Mouse (Mus musculus) limb, embryonic 10.5 days (tissue): Measurements from ENCODE around the gene Arf1. TPM values are rescaled to one million over a fixed set of nuclear protein-coding genes. Genes with fewer than 3 reads are reported as not detected.

ENCODE experiments used
- DNase-seq: peaks from one replicate; pipeline ENCODE4 v3.0.0-alpha.2; 2017; ENCODE audit warnings: low spot score
- H3K27ac ChIP-seq: fragments of 300-500 bp; sonication (generic); 2 replicates; pipeline ENCODE4 v1.5.1; 2016; ENCODE audit warnings: mild to moderate bottlenecking
- H3K27me3 ChIP-seq: fragments of 300-500 bp; sonication (generic); 2 replicates; pipeline ENCODE4 v1.6.1; 2016; ENCODE audit warnings: low read depth, mild to moderate bottlenecking; ENCODE audit not compliant: poor library complexity, severe bottlenecking
- H3K36me3 ChIP-seq: fragments of 300-500 bp; sonication (generic); 2 replicates; pipeline ENCODE4 v1.6.1; 2016; ENCODE audit warnings: mild to moderate bottlenecking, moderate library complexity
- H3K4me1 ChIP-seq: fragments of 300-500 bp; sonication (generic); 2 replicates; pipeline ENCODE4 v1.6.1; 2016
- H3K4me3 ChIP-seq: fragments of 300-500 bp; sonication (generic); 2 replicates; pipeline ENCODE4 v1.5.1; 2016; ENCODE audit warnings: mild to moderate bottlenecking, moderate library complexity
- H3K9me3 ChIP-seq: fragments of 300-500 bp; sonication (generic); replicated peaks from 2 replicates; pipeline ENCODE4 v1.6.1; 2016; ENCODE audit warnings: mild to moderate bottlenecking
- WGBS: fragments of 180-500 bp; shearing (Covaris S2); methylation state at CpG from one replicate; pipeline ENCODE4 v1.1.7; 2016; 5-methylcytosine and 5-hydroxymethylcytosine counted together
- polyA plus RNA-seq: library from polyadenylated mRNA; unstranded; fragments of >200 nt; fragmentation: Nextera tagmentation; extraction: Ambion mirVana; gene quantifications from 2 replicates; pipeline ENCODE4 v1.2.1, GENCODE M21; 2016

Gene Arf1
- polyA plus RNA-seq, 1 experiment from 2014 or later = 692 TPM

DNA sequence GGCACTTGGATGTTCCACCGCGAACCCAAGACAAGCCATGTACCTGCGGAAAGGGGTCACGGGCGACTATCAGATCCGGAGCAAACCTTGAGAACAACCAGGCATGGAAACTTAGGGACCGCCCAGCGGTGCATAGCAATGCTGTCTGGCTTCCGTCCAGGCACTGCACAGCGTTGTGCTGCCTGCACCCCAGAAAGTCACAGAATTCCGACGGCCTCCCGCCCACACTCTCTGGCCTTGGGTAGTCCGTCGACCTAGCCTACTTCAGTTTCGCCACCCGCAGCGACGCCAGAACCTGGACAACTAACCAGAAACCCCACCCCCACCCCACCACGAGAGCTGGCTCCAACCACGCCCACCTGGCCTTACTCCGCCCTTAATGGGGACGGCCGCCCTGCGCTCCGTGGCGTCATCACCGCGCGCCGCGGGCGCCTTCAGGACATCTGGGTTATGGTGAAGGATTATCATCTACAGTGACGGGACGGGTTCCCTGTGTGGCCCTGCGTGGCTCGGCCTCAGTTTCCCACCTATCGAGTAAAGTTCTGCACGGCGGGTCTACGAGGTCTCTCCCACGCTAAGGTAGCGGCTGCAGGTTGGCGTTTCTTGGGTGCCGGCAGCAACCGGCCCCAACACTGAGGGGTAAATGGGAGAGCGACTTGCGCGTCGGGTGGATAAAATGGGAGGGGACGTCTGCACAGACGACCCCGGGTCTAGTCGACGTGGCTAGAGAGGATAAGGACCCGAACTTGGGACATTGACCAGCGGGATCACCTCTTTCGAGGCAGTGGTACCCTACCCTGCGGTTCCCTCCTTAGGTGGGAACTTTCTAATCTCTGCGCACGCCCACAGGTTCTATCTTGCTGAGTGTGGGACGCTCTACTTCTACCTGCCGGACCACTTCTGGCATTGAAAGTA lies 25.7 kb downstream of the Arf1 start, which contains the start of gene Mrpl55:
TSS of gene Mrpl55 (plus strand) at position 406 of the 915 bp plus-strand sequence.
- Histone ChIP-seq H3K36me3 (peaks cover 57% of the 10 kb centered on the region), H3K27ac (peak within 1 kb of the TSS; percentile 87), H3K4me1 (peaks cover 16% of the 10 kb centered on the region), H3K4me3 (peak within 1 kb of the TSS; percentile 81), H3K9me3 (no peaks in the 10 kb centered on the region), H3K27me3 (no peaks in the 10 kb centered on the region)
- under 1% methylated on average over 63 of the region's 63 CpGs for WGBS
- DNase-seq = peak; percentile 98

- Histone ChIP-seq H3K27ac (peak overlapping the region; percentile 87), H3K9me3 (no peaks in the 10 kb centered on the region), H3K27me3 (no peaks in the 10 kb centered on the region), H3K4me3 (peak overlapping the region; percentile 81), H3K36me3 (peaks cover 48% of the 10 kb centered on the region), H3K4me1 (peaks cover 16% of the 10 kb centered on the region)
- DNase-seq = no peak
- 35% methylated on average over 16 of the region's 16 CpGs for WGBS
Observed at GRCm38 (mm10) chr11:59201216-59202002, 26.7 kb downstream of the Arf1 start.

- no peak for DNase-seq
- no peak overlapping the region for H3K27ac ChIP-seq
Observed at GRCm38 (mm10) chr11:59196230-59196629, 31.8 kb downstream of the Arf1 start.

DNA sequence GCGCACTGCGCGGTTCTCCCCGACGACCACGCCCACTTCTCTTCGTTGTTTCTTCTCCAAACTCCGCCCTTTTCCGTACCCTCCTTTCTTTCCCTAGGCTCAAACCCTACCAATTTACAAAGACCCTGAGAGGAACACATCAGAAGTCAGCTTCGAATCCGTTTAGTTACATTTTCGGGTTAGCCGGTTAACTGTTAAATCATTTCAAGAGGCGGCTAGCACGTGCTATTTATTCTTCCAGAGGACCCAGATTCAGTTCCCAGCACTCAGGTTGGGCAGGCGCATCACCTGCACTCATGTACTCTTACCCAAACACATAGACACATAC lies 36.0 kb downstream of the Arf1 start, which contains the start of gene Guk1:
TSS of gene Guk1 (minus strand) at position 154 of the 328 bp plus-strand sequence.
- H3K4me1 ChIP-seq = peaks cover 14% of the 10 kb centered on the region
- 5% methylated on average over 16 of the region's 16 CpGs for WGBS
- no peaks in the 10 kb centered on the region for H3K9me3 ChIP-seq
- H3K36me3 ChIP-seq = no peaks in the 10 kb centered on the region
- peak within 1 kb of the TSS; percentile 63 for H3K4me3 ChIP-seq
- peak within 1 kb of the TSS; percentile 84 for H3K27ac ChIP-seq
- DNase-seq = no peak
- no peaks in the 10 kb centered on the region for H3K27me3 ChIP-seq

More at GRCm38 (mm10) chr11:59196230-59196629, 31.8 kb downstream of the Arf1 start:
- H3K4me1 ChIP-seq = peaks cover 4% of the 10 kb centered on the region
- H3K27me3 ChIP-seq = no peaks in the 10 kb centered on the region
- no peaks in the 10 kb centered on the region for H3K9me3 ChIP-seq
- no peak overlapping the region for H3K4me3 ChIP-seq
- H3K36me3 ChIP-seq = peaks cover 22% of the 10 kb centered on the region

DNA sequence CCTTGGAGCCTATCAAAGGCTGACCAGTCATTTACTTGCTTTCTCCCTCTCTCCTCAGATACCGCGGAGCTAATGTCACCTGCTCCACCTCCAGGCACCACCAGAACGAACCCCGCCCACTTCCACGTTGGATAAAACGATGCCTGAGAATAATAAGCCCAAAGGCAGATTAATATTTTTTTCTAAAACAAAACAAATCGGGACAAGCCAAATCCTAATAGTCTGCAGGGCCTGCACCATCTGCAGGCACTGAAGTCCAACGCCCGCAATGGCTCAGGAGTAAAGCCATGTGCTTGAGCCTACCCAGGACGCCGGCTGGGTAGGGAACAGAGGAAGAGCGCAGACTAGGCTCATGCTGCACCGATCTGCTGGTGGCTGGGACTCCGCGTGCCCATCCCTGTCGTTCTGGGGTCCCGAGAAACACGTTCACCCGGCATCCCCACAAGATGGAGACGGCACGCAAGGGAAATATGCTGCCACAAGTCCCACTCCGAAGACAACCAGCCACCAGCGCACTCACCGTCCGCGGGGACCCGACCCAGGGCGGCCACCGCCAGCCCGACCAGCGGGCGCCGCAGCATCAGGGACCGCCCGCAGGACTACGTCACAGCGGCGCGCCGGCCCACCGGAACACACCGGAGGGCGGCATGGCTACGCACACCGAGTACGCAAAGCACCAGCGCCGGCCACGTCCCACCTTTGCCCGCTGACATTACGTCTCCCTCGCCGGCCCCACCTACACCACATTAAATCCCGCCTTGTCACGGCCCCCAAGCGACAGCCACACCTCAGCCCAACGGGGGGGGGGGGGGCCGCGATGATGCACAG lies 36.6 kb downstream of the Arf1 start:
- under 1% methylated on average over 58 of the region's 59 CpGs for WGBS
- no peaks in the 10 kb centered on the region for H3K27me3 ChIP-seq
- peaks cover 14% of the 10 kb centered on the region for H3K4me1 ChIP-seq
- peak overlapping the region; percentile 63 for H3K4me3 ChIP-seq
- peaks cover 3% of the 10 kb centered on the region for H3K36me3 ChIP-seq
- H3K27ac ChIP-seq = peak overlapping the region; percentile 84
- H3K9me3 ChIP-seq = no peaks in the 10 kb centered on the region
- peak; percentile 91 for DNase-seq

DNA sequence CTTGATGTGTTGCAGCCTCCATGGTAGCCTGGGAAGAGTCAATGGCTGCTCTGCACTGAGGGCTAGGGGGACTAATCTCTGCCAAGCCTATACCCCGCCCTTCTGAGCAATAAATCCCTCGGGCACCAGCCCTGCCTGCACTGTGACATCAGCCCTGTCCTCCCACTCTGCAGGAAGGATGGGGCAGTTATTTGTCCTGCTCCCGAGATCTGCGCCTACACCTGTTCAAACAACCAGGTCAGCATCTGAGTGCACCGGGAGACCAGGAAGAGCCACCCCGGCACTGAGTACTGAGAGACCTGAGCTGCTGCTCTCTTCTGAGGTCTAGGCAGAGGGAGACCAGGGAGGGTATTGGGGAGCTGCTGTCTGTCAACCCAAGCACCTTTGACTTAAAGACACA lies 40.4 kb downstream of the Arf1 start:
- Histone ChIP-seq H3K36me3 (peaks cover 41% of the 10 kb centered on the region), H3K4me1 (peaks cover 14% of the 10 kb centered on the region), H3K27ac (no peak overlapping the region), H3K27me3 (no peaks in the 10 kb centered on the region), H3K4me3 (no peak overlapping the region), H3K9me3 (no peaks in the 10 kb centered on the region)
- WGBS = 84% methylated on average over 6 of the region's 6 CpGs
- no peak for DNase-seq

- H3K4me3 ChIP-seq = no peak overlapping the region
- DNase-seq = no peak
- H3K36me3 ChIP-seq = peaks cover 46% of the 10 kb centered on the region
- H3K27ac ChIP-seq = no peak overlapping the region
- 82% methylated on average over 5 of the region's 5 CpGs for WGBS
- 0 out of 2 replicates have a peak, but pooled peaks cover 7% of the 10 kb centered on the region for H3K4me1 ChIP-seq
- H3K9me3 ChIP-seq = no peaks in the 10 kb centered on the region
- peaks cover 2% of the 10 kb centered on the region; the same call in 1 of the 2 replicates for H3K27me3 ChIP-seq
Observed at GRCm38 (mm10) chr11:59185490-59185889, 42.6 kb downstream of the Arf1 start.

DNA sequence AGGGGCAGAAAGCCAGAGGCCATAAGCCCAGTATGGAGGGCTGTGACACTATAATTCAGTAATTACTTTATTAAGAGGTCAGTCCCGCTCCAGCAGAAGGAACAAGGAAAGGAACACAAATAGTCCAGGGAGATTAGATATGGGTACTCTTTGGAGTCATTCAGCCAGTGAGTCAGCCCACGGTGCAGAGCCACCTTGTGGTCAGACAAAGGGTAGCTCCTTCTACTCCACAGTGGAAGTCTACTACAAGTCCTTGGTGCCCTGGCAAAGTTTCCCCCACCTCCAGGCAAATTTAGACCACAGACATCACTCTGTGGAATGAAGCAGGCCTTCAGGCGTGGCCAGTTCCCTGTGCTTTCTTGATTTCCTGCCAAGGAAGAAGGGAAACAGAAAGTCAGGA lies 44.2 kb downstream of the Arf1 start:
- no peaks in the 10 kb centered on the region for H3K9me3 ChIP-seq
- H3K4me1 ChIP-seq = 0 out of 2 replicates have a peak, but pooled peaks cover 3% of the 10 kb centered on the region
- no peak for DNase-seq
- H3K27me3 ChIP-seq = peaks cover 19% of the 10 kb centered on the region
- H3K4me3 ChIP-seq = no peak overlapping the region
- WGBS = 61% methylated on average over 3 of the region's 3 CpGs
- no peak overlapping the region for H3K27ac ChIP-seq
- peaks cover 46% of the 10 kb centered on the region for H3K36me3 ChIP-seq

DNA sequence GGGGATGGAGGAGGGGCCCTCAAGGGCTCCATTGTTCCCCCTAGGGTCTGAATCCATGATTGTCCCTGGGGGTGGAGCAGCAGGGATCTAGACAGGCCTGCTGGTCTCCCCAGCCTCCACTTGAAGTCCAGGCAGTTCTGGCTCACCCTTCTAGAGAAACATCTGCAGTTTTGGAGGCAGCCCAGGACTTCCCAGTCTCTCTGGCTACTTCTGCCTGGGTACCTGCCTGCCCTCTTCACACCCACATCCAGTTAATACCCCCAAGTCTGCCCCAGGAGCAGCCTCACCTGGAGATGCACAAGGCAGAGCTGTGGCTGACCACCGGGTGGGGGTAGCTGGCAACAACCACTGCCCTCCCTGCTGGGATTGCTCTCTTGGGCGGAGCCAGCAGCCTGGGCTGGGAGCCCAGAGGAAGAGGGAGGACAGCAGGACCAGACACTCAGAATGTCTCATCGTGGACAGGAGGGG lies 45.2 kb downstream of the Arf1 start, which contains the start of gene Gjc2:
TSS of gene Gjc2 (minus strand) at position 350 of the 468 bp plus-strand sequence.
- Histone ChIP-seq H3K9me3 (no peaks in the 10 kb centered on the region), H3K36me3 (peaks cover 46% of the 10 kb centered on the region), H3K4me1 (no peaks in the 10 kb centered on the region), H3K27ac (no peak within 1 kb of the TSS), H3K27me3 (peaks cover 28% of the 10 kb centered on the region), H3K4me3 (no peak within 1 kb of the TSS)
- WGBS = 52% methylated on average over 3 of the region's 3 CpGs
- DNase-seq = no peak

- WGBS = 7% methylated on average over 34 of the region's 34 CpGs
- peak overlapping the region; percentile 30; the same call in 1 of the 2 replicates for H3K4me3 ChIP-seq
Observed at GRCm38 (mm10) chr11:59176921-59177320, 51.1 kb downstream of the Arf1 start.

DNA sequence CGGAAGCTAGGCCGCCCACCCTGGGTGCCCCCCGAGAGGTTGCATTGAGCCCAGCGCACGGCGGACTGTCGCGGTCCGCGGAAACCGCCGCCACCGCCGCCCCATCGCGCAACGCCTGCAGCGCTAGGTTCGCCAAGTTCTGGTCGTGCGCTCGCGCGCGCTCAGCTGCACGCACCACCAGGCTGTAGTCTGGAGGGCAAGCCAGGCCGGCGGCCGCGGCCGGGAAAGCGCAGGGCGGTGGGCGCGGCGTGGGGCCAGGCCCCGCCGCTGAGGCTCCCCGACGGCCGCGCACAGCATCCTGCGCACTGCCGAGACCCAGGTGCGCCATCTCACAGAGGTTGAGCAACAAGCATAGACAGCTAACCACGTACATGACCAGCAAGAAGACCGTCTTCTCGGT lies 51.6 kb downstream of the Arf1 start:
- DNase-seq = no peak
- no peaks in the 10 kb centered on the region for H3K36me3 ChIP-seq
- H3K27ac ChIP-seq = no peak overlapping the region
- peaks cover 9% of the 10 kb centered on the region for H3K4me1 ChIP-seq
- WGBS = 4% methylated on average over 48 of the region's 48 CpGs
- H3K4me3 ChIP-seq = peak overlapping the region; percentile 30
- H3K9me3 ChIP-seq = no peaks in the 10 kb centered on the region
- peaks cover 85% of the 10 kb centered on the region for H3K27me3 ChIP-seq

More at GRCm38 (mm10) chr11:59176921-59177320, 51.1 kb downstream of the Arf1 start:
- Histone ChIP-seq H3K36me3 (no peaks in the 10 kb centered on the region), H3K4me1 (peaks cover 9% of the 10 kb centered on the region), H3K27me3 (peaks cover 85% of the 10 kb centered on the region), H3K27ac (no peak overlapping the region), H3K9me3 (no peaks in the 10 kb centered on the region)
- no peak for DNase-seq
